Mouse (Mus musculus): ENCODE measurements around the gene Gipr.

- no peak for TF ChIP-seq POLR2A (IDR thresholded peaks at IDR 0.05; ENCODE audit: borderline replicate concordance, control insufficient read depth, low read depth, low read length)
- TF ChIP-seq CTCF (IDR thresholded peaks at IDR 0.05; ENCODE audit: control insufficient read depth, insufficient read depth, low read length) = no peak
Measured at GRCm38 (mm10) chr7:19136673-19137334, 29.1 kb downstream of the Gipr start.

Data from bone marrow, adult 2 months (tissue).